Mouse (Mus musculus): ENCODE measurements around the gene Zyx.

DNA sequence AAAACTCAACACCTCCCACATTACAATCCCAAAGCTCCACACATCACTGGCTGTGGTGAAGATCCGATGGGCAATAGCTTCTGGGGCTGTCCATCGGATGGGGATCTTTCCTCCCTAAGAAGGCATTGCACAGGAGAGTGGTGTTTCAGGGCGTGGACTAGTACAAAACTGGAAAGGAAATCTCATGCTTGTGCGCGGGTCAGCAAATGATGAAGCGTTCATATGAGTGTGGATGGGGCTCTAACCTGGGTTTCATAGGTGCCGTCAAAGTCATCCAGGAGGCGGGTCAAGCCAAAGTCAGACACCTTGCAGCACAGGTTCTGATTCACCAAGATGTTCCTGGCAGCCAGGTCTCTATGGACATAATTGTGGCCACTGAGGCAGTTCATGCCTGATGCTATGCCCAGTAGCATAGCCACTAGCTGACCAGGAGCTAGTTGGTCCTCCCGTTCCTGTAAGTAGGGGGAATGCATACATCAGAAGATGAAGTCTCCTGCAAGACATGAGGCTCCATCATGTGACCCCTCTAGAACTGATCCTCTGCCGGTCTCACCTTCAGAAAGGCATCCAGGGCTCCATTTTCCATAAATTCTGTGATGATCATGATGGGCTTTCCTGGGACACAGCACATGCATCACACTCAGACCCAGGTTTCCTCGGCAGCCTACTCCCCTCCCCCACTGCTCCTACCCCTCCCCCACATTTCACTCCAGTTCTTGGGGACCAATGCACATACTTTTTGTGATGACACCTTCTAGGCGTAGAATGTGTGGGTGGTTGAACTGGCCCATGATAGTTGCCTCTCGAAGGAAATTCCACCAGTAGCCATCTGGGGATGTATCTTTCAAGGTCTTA is 11.8 kb downstream of the Zyx start:
- no peak for TF ChIP-seq UBTF (IDR thresholded peaks at IDR 0.05; ENCODE audit: low read depth, low read length)
- TF ChIP-seq MAX (IDR thresholded peaks at IDR 0.05; ENCODE audit: low read length), result no peak
- no peak for TF ChIP-seq POLR2A (IDR thresholded peaks at IDR 0.05; ENCODE audit: low read depth, low read length)
- TF ChIP-seq PAX5 (IDR thresholded peaks at IDR 0.05; ENCODE audit: low read length), result no peak
- TF ChIP-seq KAT2A (IDR thresholded peaks at IDR 0.05; ENCODE audit: insufficient replicate concordance, low read length), result no peak
- no peak for TF ChIP-seq CTCF (conservative IDR thresholded peaks at IDR 0.05 in 1 of 2, IDR thresholded peaks at IDR 0.05 in 1 of 2; ENCODE audit: low read depth in 2 of 2, low read length in 2 of 2)
- TF ChIP-seq ZNF384 (IDR thresholded peaks at IDR 0.05; ENCODE audit: low read depth, low read length), result no peak
- no peak for TF ChIP-seq SMC3 (IDR thresholded peaks at IDR 0.05; ENCODE audit: low read depth, low read length)
- TF ChIP-seq IRF4 (IDR thresholded peaks at IDR 0.05; ENCODE audit: low read depth, low read length), result no peak
- TF ChIP-seq NRF1 (IDR thresholded peaks at IDR 0.05; ENCODE audit: low read depth, low read length), result no peak
